Mouse (Mus musculus): ENCODE measurements around the gene Ttll12.

Ttll12 gene

DNA sequence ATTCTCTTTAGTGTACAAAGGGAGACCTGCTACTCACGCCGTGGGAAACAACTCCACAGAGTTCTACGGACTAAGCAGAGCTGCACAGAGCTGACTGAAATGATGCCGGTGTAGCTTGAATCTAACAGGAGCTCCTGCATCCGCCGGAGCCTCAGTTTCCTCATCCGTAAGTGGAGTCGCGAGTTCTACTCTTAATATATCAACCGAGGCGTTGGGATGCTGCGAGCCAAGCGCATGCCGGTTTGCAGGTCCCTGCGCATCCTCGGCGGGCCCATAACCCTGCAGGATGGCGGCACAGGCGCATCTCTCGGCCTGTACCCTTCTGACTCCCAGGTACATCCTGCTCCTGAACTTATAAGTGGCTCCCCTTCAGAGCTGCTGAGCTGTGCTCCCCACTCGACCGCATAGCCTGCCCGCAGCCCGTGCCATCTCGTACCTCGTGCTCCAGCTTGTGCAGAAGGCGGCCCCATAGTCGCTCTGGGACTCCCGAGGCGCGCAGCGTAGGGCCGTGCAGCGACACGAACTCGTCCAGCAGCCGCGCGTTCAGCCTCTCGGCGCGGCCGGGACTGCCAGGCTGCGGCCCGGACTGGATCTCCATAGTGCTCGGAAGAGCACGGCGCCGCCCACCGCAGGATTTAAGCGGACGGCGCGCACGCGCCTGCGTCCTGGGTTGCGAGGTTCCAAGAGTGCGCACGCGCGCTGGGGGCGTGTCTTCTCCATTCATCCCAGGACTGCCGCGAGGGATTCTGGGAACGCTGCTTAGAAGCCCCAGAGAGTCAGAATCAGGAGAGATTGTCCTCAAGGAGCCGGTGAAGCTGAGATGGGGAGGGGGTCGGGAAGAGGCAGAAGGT is at the start of gene Ttll12:
TSS of gene Ttll12 (minus strand) at position 645 of the 851 bp plus-strand sequence.
- DNase-seq (ENCODE audit: low spot score) = peak; percentile 100

DNA sequence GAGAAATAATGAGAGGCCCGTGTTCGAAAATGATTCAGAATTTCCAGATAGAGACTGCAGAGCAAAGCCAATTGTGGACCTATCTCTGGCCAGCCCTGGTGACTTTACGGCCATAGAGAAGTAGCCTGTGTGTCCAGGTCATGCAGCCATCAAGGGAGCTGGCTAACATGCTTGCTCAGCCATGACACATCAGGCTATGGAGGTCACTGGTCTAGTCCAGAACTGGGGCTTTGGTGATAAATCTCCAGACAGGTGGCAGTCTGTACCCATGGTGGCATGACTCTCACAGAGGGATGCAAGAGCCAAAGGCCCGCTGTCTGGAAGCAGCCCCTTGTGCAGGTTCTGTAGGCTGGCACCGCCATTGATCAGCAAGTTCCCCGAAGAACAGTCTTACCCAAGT is 47.6 kb upstream of the Ttll12 start:
- no peak for DNase-seq (ENCODE audit: low spot score)

DNA sequence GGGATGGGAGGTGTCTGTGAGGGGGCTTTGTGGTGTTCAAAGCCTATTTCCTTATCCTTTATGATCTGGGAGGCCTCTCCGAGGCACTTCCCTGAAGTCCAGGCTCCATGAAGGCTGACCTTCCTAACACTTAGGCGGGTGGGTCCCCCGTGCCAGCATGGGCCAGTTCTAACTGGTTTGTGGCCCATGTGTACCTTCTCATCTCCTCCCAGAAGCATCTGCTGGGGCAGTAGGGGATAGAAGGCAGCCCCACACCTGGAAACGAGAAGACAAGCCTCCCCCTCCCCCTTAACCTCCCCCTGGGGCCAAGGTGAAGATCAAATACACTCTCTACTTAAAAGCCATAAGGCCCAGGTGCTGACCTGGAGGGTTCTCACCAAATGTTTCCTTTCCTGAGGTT is 45.3 kb upstream of the Ttll12 start:
- DNase-seq (ENCODE audit: low spot score) = no peak

DNA sequence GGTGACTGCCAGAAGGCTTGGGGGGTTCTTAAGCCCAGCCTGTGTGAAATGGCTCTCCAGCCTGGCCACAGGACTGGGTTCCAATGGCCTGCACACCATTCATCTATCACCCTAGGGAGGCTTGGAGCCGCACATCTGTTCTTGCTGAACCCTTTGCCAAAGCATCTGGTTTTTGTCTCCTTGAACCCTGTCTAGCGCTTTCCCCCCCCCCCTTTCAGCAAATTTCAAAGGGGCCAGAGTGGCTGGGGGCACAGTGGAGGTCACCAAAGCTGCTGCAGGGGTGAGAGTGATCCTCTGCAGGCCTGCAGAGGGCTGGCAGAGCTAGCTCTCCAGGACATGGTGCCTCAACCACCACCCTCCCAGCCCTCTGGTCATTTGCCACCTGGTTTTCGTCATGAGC is 44.2 kb upstream of the Ttll12 start:
- DNase-seq (ENCODE audit: low spot score) = peak; percentile 73

DNA sequence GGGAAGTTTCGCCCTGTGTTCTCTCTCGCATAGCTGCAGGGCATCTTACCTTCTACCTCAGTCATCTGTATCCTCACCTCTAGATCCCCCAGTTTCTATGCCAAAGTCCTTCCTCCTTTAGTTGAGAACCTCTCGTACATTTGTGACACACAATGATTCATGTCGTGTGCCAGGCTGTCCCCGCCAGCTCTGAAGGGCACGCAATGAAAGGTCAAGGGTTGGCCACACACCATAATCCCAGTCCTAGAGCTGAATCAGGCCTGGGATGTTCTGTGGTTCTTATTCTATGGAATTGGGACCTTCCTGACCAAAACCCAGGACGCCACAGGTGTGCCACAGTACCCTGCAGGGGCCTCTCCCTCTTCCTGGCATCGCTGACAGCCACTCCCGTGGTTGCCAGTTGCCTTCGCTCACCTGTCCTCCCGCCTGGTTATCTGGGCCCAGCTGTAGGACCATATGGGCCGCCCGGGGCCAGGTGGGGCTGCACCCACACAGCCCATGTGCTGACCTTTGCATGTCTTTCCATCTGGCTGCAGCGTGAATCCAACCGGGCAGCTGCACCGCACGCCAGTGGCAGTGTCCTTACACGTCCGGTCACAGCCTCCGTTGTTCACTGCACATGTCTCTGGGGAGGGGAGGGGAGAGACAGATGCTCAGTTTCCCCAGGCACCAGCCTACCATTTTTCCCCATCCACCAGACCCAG is 43.4 kb upstream of the Ttll12 start:
- DNase-seq (ENCODE audit: low spot score) = peak; percentile 37

DNA sequence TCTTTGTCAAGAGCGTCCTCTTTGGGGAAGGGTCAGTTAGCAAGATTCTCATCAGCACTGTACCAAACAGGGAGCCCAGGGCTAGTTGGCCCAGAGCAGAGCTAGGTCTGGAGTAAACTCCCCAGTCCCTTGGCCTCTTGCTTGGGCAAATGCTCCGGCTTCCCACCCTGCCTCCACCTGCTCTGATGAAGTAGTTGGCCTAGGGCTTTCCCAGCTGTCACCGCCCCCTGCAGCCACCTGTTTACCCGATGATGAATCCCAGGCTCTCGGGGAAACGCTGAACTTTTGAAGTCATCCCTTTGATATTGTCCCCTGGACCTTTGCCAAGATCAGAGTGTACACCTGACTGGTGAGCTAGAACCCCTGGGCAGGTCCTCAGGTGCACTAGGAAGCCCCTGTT is 41.8 kb upstream of the Ttll12 start:
- no peak for DNase-seq (ENCODE audit: low spot score)

DNA sequence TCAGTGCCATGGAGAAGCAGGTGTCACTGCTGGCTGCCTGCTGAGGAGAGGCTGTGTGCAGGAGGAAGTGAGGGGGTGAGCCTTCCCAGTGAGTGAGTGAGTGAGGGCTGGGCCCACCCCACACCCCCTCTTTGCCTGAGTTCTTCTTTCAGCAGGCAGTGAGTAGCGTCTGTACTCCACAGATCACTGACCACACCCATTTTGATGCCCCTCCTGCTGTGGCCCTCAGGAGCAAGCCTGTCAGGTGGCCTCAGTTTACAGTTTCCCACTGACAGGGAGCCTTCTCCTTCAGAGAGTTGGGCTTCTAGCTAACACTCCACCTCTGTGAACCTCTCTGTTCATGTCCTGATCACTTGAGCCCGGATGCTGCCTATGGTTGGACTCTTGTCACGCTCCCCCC is 40.3 kb upstream of the Ttll12 start:
- no peak for DNase-seq (ENCODE audit: low spot score)

DNA sequence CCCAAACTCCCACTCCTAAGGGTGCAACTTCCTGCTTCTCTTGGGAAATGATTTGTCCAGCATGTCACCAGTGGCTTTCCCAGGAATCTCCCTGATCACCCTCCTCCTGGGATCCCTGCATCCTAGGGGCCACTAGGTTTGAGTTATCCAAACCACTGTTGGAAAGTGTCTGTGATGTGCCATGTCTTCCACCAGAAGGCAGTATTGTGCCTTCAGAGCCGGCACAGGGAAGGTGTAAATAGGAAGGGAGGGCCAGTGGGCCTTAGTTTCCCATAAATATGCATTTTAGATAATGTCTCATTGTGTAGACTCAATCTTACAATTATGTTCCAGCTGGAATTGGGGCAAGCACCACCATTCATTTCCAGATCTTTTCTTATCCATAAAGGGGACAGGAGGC is 39.1 kb upstream of the Ttll12 start:
- DNase-seq (ENCODE audit: low spot score) = peak; percentile 62

DNA sequence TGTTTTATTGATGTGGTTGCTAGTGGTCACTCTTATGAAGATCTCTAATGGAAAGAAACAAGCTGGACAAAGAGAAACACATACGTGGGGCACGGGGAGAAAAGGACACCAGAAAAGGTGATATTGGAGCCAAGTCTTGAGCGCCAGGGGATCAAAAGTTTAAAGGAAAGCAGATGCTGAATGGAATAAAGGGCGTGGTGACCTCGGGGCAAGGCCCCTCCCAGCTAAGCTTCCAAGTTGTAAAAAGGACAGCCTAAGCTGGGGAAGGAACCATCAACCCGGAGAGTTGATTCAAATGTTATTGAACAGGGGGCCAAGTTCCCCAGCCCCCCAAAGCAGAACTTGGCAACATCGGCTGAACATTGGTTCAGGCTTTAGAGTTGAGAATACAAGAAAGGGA is 36.1 kb upstream of the Ttll12 start:
- DNase-seq (ENCODE audit: low spot score) = no peak

DNA sequence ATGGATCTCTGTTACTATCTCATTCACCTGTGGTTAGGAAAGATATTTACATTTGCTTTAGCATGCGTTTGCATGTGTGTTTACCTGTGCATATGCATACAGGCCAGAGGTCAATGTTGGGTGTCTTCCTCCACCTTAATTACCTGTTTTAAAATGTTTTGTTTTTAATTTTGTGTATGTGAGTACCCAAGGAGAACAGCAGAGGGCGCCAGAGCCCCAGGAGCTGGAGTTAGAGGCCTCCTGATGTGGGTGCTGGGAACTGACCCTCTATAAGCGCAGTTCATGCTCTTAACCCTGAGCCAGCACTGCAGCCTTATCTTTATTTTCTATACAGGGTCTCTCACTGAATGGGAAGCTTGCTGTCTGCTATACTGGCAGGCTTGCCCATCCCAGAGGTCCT is 34.8 kb upstream of the Ttll12 start:
- no peak for DNase-seq (ENCODE audit: low spot score)

DNA sequence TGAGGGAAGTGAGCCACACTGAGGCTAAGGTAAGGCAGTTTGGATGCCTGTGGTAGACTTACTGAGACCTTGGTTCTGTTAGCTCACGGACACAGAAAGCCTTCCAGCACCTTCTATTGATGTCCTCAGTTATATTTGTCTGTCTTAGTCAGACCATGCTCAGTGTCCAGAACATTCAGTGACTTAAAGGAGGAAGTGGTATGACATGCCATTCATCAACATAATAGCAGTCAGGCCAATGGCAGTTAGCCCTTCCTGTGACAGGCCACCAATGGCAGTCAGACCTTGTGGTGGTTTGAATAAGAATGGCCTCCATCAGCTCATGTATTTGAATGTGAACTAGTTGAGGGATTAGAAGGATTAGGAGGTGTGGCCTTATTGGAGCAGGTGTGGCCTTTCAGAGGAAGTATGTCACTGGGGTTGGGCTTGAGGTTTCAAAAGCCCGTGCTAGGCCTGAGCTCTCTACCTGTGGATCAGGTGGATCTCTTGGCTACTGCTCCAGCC is 31.2 kb upstream of the Ttll12 start:
- no peak for DNase-seq (ENCODE audit: low spot score)

DNA sequence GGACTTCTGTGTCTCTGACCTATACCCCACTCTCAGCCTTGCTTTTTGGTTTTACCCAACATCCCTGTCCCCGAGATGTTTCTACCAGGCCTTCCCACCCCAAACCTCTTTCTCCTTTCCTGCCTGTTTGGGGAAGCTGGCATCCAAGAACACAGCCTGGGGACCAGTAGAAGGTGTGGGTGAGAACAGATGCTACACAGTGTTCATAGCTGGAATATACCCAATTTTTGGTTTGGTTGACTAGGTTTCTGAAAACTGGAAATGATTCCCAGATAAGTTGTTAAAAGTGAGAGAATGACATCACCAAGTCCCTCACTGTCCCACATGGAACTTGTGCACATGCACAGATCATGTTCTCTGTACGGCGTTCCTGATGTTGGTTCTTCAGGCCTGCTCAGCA is 20.3 kb upstream of the Ttll12 start:
- DNase-seq (ENCODE audit: low spot score) = no peak

DNA sequence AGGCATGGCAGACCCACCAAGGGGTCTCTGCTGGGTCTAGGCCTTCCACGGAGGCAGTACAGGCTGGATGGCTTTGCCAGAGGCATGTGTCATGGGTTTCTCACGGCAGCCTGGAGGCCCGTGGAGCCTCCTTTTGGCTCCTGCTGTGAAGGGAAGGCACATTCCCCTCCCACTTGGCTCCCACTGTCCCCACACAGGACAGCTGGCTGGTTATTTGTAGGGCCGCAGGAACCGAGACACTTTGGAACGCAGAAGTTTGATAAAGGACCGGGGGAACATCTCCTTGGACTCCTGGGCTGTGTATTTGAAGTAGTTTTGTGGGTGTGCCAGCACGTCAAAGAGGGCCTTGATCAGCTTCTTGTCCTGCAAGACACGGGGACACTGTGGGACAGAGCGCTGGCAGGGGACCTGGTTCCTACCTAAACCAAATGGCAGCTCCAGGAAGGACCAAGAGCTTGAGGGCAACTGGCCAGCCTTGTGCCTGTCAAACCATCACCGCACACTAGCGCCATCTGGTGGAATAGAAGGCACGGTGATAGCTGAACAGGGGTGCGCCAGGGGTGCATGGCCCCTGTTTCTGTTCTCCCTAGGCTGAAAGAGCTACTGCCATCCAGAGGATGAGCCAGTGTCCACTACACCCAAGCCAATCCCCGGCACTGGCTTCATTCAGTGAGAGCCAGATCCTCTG is 12.3 kb upstream of the Ttll12 start:
- peak; percentile 87 for DNase-seq (ENCODE audit: low spot score)

DNA sequence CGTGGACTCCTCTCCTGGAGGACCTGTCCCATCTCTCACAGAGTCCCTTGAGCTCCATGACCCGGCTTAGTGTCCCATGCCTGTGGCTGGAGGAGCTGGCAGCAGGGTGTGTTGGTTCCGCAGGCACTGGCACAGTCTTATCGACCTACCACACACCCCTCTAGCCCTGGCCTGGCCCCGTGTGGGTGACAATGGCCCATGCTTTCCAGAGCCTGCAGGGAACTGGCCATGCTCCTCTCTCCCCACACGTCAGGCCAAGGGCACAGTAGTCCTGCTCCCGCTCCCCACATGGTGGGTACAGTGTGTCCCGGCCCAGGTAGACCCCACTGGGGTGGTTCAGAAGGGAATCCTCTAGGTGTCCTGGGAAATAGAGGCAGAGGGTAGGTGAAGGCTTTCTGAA is 11.7 kb upstream of the Ttll12 start:
- DNase-seq (ENCODE audit: low spot score) = no peak

DNA sequence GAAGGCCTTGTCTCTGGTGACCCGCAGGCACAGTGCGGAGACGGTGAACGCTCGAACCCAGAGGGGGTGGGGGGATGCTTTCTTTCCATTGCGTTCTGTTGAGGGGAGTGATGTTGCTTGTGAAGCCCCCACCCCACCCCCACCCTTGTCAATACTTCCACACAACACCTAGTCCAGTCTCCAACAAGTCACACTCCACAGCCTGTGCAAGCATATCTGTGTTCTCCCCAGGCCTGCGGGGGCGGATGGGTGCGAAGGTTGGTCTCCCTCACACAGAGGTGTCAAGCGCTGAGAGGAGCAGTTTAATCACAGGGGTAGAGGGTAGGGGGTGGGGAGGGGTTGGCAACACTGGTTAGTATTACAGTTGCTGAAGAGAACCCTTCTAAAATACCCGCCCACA is 11.3 kb upstream of the Ttll12 start:
- DNase-seq (ENCODE audit: low spot score) = no peak

DNA sequence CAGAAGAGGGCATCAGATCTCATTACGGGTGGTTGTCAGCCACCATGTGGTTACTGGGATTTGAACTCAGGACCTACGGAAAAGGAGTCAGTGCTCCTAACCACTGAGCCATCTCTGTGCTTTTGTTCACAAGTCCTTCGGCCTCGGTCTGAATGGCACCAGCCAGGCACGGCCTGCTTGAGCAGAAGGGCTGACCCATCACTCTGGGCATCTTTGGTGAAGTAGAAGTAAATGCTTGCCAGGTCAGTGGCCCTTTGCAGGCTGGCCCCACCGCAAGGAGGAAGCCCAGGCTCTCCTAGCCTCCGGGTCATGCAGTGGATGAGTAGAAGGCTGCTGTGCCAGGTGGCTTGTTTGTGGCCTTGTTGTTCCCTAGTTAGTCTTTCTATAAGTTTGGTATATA is 8.5 kb upstream of the Ttll12 start:
- no peak for DNase-seq (ENCODE audit: low spot score)

DNA sequence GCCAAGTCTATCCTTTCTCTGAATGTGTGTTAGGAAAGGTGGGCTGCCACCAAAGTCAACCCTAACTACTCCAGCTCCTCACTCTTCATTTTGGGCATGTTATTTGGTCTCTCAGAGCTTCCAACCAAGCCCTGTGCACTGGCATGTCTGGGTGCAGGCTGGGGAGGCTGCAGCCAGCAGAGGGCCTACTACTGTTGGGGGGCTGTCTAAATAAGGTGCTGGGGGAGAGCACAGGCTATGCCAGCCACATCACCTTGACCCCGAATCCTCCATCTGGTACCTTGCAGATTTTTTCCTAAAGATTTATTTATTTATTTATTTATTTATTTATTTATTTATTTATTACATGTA is 8.1 kb upstream of the Ttll12 start:
- no peak for DNase-seq (ENCODE audit: low spot score)

DNA sequence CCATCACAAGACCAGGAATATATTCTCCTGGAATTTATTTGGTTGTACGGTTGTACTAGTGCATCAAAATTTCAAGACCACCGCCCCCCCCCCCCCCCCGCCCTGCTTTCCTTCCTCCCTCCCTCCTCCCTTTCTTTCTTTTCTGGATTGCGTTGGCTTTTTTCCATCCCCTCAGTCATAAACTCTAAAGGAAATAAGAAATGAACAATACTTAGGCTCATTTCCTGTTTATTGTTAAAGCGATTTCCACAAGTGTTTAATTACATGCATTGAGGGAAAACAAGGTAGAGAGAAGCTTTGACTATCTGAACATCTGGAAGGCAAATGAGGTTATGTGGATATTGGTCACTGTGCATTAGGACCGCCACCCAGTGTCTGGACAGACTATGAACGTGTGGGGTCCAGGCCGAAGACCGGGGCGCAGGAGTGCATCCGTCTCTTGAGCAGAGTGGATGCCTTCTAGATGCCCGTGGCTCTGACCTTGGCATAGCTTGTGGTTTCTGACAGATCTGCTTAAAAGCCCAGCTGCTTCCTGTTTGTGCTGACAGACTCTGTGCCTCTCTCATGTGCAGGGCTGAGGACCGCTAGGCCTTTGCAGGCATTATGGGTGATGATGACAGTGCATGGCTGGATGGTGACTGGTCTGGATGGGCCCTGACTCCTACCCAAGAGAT is 7.6 kb upstream of the Ttll12 start:
- DNase-seq (ENCODE audit: low spot score) = no peak

DNA sequence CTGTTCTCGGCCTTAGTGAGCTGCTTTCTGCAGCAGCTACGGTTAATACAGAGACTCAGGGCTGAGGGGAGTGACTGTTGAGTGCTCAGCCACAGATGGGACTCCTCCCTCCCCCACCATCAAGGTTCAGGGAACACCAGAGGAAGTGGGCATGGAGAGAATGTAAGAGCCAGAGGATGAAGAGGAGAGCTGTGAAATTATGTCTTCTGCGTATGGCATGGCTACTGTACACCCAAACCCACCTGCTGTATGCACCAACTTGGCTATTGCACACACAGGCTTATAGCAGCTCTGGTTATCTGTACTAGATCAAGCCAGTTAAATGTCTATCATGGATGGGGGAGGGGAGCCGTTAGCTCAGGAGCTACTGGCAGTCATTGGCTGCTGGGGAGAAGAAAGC is 6.2 kb upstream of the Ttll12 start:
- DNase-seq (ENCODE audit: low spot score) = no peak

DNA sequence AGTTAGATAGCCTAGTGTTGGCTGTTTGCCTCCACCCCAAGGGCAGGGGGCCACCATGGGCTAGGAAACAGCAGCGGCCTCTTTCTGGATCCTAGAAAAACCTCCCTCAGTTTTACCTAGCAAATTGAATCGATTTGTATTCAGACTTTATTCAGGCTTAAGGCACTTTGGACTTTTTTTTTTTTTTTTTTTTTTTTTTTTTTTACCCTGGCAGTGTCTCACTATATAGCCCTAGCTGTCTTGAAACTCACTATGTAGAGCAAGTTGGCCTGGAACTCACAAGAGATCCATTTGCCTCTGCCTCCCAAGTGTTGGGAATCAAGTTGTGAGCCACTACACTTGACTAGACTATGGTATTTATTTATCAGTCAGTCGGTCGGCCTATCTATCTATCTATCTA is 1.9 kb upstream of the Ttll12 start:
- no peak for DNase-seq (ENCODE audit: low spot score)

DNA sequence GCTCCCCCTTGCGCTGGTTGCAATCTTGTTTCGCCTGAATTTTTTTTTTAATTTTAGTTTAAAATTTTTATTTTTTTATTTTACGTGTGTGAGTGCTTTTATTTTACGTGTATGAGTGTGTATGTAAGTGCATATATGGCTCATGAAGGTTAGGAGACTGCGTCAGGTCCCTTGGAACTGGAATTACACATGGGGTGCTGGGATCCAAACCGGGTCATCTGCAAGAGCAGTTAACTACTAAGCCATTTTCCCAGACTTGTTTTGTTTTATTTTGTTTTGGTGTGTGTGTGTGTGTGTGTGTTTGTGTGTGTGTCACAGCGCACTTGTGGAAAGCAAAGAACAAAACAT is 381 bp upstream of the Ttll12 start:
- no peak for DNase-seq (ENCODE audit: low spot score)

DNA sequence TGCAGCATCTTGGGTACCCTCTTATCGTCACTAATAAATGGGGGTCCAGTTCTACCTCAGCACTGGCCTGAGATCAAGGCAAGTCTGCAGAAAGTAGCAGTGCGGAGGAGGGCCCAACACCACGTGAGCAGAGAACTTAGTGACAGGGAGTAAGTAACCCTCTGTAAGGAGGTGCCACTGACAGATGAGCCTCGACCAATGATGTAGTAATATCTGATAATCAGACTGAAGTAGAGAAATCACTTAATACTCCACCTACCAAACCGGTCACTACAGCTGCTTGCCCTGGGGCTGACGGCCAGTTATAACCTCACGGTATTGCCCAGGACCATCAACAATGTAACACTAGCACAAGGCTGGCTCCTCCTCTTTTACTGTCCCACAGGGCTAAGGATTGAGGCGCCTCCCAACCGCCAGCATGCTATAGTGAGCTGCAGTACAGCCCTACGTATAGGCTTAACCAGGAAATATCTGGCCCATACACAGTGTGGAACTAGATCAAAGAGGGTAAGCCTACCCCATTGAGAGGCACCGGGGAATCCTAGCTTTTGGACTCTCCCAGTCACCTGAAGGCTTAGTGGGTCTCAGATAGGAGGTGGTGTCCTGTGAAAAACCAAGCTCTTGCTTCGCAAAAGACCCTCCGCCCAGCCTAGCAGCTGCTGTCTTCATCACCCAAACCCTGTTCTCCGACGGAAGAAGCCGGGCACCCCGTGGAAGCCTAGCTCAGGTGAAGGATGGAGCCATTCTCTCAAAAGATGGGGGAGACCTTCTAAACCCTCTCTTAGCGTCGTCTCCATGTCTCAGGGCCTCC is 1.1 kb downstream of the Ttll12 start:
- DNase-seq (ENCODE audit: low spot score) = peak; percentile 45

Data from embryo, embryonic 10 days (tissue).